Mouse (Mus musculus) kidney, adult 18-20 months (tissue): Measurements from ENCODE around the gene Diras1.
"Not testable (repeated sequence)": the region's sequence is repeated elsewhere in the genome, so short reads cannot be mapped to it uniquely, and the experiment has no call there.

Source experiments
- DNase-seq: peaks from one replicate; pipeline ENCODE4 v3.0.0; 2021

Diras1 gene

DNA sequence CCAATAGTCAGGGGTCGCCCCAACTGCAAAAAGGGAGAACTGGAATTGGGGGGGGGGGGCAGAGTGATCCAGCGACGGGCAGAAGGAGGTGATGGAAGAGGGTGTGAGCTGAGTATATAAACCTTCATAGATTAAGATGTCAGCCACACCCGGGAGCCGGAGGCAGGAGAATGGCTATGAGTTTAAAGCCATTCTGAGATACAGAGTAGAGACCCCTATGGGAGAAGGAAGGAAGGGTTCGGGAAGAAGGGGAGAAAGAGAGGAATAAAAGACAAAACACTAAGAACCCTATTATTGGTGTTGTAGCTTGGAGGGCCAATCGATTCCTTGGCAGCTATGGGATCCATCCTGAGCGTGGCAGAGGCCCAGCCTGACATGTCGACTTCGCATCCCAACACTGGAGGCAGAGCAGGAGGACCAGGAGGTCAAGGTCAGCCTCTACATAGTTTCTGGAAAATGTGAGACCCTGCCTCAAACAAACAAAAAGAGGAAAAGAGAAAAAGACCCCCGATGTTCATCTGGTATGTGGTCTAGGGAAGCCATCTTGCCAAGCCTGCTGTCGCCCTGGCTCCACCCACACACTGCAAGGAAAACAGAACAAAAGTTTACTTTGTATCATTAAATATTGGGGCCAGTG lies at the start of gene Diras1:
Diras1 (minus strand) TSS at position 24 of the 637 bp plus-strand sequence.
- DNase-seq, result no peak

DNA sequence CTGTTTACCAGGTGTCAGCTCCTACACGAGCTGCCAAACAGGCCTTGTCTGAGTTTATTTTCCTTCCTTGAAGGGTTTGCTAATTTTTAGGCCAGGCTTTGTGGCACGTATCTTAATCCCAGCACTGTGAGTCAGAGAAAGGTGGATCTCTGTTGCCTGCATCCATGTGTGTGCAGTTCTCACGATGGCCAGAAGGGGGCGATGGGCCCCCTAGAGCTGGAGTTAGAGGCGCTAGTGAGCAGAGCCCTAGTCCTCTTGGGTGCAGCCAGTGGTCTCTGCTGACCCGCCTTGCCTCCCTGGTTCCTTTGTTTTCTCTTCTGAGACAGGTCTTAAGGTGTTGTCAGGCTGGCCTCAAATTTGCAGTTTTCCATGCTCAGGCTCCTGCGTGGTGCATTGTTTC lies 48.0 kb upstream of the Diras1 start:
- DNase-seq, result no peak

DNA sequence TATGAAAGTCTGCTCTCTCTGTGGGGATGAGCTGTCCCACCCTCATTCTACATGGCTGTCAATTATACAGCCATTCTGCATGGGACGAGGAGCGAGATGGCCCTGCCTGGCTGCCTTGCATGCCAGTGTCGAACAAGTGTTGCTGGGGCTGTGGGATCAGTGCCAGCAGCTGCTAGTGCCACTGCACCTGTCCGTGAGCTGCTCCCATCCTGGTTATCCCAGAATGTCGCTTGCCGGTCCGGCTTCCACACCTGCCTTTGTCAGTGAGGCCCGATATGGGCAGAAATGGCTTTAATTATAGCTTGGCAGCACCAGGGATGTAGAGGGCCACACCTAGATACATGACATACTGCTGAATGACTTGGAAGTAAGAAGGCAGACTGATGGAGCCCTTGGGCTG lies 46.8 kb upstream of the Diras1 start:
- no peak for DNase-seq

DNA sequence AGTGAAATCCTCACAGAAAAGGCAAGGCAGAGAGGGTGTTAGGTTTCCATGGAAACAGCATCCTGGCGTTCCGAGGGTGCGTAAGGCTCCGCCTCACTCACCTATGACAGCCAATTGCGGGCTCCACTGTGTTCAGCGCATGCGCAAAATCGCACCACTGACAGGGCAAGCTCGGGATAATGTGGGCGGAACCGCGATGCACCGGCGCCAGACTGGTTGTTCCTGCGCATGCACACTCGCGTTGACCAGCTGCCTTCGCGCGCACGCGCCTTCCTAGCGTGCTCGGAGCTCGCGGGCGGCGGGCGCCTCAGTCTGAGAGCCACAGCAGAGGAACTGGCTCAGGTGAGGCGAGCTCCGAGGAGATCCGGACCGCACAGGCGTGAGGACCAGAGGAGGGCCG lies 44.4 kb upstream of the Diras1 start, which contains the start of gene Thop1:
Thop1 (plus strand) TSS at position 200 of the 400 bp plus-strand sequence.
- peak; percentile 96 for DNase-seq

DNA sequence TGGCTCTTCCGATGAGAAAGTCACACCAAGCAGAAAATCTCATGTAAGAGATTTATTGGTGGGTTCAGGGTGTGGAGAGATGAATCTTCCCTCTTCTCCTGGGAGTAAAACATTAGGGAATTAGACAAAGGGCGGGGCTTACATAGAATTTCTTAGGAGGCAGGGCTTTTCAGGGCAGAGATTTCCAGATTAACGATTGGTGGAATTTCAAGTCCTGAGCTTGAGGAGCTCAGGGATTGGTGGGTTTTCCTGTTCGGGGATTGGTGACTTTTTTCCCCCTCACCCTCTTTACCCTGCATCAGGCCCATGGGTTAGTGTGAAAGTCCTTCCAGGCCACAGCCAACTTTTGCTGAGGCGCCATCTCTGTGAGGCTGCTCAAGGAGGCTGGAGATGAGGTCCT lies 43.2 kb upstream of the Diras1 start:
- no peak for DNase-seq

DNA sequence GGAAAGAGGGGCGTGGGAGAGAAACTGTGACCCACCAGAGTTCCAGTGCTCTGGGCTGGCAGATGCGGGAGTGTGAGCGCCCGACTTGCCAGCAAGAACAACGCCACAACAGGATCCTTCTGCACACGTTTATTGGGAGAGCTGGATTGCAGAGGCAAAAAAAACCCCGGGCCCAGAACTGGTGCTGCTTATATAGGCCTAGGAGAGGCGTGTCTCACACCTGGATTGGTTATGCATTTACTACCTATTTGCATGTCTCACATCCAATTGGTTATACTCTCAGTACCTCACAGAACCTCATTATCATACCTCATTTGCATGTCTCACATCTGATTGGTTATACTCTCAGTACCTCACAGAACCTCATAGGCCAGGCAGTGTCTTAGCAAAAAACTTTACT lies 39.1 kb upstream of the Diras1 start:
- DNase-seq, result not testable (repeated sequence)

DNA sequence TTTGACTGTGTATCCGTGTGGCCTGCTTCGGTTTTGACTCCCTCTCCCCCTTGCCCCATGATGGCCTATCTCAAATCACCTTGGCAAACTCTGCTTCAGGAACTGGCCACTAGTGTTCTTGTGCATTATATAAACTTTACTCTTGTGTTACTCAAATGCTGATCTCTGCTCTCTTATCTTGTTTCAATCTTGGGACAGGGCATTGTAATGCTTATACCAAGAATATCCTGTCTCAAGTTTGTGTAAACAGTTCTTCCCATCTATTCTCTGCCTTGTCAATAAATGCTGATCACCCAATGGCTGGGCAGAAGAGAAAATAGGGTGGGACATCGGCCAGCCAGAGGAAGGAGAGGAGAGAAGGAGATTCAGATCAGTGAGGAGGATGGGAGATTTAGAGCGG lies 37.2 kb upstream of the Diras1 start:
- DNase-seq, result no peak

DNA sequence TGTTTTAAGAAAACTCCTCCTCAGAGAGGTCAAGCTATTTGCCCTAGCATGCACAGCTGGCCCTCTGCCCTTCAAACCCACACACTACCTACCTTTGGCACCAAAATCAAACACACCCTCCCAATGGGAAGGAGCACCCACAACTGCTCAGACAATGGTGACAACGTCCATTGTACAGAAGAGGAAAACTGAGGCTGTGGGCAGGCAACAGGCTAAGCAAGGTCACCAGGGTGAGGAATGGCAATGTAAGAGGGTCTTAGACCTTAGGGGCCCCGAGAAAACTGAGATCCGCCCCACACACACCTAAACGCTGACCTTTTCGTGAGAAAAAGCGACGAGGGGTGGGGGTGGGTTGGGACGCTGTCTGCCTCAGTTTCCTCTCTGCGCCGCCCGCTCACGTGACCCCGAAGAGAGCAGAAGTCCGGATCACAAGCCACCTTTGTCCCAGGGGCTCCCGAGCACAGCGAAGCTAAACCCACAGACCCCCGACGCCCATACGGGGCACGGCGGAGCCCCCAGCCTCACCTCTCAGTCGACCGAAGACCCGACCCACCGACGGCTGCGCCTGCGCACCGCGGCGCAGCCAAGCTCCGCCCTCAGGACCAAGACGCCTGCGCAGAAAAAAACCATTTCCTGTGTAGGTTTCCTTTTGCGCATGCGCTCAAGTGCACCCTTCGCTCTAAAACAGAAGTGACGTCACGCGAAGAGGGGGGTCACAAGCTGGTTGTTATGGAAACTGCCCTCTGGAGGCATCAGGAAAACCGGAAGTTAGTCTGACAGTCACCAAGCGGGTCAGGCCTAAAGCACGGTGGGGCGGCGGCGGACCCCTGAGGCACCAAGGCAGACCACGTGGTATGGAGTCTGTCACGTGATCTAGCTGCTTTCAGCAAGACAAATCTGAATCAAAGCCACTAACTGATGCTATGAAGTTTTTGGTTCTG lies 34.4 kb upstream of the Diras1 start, which contains the start of gene Sgta:
Sgta (minus strand) TSS at position 579 of the 941 bp plus-strand sequence.
- DNase-seq, result peak; percentile 100

DNA sequence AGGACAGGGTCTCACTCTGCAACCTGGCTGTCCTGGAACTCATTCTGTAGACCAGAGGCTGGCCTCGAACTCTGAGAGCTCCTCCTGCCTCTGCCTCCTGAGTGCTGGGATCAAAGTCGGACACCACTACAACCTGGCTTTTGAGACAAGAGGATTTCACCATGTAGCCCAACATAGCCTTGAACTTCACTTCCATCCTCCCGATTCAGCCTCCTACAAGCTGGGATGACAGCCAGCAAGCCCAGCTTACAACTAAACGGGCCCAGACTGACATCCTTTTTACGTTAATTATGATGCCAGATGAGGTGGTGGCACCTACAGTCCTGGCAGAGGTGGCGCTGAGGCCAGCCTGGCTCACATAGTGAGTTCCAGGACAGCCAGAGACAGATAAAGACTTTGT lies 33.4 kb upstream of the Diras1 start:
- no peak for DNase-seq

DNA sequence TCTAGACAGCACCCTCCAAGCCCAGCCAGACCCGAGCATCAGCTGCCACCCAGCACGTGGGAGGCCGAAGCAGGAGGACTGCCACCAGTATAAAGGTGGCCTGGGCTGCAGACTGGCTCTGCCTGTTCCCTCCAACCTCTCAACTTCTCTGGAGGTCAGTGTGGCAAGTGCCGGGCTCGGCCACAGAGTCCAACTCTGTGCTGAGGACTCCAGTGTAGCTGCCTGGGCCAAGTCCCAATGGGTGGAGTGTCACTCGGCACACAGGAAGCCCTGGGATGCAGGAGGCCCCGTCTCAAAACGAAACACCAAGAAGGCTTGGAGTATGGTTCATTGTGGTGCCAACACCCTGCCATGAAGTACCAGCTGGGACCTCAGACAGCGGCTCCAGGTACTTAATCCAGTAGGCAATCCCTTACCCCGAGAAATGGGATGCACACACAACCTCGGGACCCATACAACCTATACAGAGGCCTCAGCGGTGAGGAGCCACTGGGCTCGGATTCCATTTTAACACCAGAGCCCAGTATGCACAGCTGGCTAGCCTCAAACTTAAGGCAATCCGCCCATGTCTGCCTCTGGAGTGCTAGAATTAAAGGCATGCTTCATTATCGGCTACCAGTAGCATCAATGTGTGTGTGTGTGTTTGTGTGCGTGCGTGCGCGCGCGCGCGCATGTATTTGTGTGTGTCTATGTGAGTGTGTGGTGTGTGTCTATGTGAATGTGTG lies 32.1 kb upstream of the Diras1 start:
- DNase-seq, result no peak

DNA sequence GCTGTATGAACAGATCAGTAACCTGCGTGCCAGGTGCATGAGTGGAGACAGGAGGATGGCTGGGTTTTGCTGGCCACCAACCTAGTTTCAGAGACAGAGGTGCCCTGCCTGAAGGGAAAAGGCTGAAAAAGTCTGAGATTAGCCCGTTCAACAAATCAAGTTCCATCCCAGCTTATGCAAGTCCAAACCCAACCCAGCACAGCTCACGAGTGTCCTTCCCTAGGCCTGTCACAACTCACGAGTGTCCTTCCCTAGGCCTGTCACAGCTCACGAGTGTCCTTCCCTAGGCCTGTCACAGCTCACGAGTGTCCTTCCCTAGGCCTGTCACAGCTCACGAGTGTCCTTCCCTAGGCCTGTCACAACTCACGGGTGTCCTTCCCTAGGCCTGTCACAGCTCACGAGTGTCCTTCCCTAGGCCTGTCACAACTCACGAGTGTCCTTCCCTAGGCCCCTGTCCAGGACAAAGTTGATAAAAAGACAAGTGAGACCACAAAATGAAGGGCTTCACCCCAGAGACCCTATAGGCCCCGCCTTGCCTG lies 30.4 kb upstream of the Diras1 start:
- not testable (repeated sequence) for DNase-seq

DNA sequence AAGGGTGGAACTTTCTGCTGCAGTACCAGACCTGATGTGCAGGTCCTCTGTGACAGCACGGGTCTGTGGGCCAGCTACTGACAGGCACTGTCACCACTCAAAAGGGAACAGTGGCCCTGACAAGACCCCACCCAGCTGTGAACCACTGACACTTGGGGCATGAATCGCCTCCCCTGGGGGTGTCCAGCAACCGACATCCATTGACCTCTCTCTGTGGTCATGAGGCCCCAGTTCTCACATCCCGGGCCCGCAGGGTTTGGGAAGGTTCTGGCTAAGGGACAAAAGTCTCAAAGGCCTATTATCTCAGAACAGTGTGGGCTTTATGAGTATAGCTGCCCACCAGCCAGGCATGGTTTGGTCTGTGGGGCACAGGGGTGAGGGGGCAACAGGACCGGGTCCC lies 29.7 kb upstream of the Diras1 start:
- no peak for DNase-seq

DNA sequence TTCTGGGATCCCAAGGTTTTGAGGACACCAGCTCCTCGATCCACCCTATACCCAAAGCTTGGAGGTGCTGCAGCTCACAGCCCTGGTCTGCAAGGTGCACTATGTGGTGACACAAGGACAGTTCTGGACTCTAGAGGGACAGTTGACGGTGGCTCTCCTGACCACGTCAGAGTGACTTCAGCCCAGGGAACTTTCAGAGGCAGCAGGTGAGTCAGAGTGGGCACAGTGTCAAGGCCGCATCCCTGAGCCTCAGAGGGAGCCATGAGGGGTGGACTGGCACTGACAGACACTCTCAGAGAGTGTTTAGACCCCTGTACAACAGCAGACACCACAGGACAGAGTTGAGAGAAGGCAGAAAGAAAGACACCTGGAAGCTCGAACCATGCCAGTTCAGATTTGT lies 27.1 kb upstream of the Diras1 start:
- no peak for DNase-seq

DNA sequence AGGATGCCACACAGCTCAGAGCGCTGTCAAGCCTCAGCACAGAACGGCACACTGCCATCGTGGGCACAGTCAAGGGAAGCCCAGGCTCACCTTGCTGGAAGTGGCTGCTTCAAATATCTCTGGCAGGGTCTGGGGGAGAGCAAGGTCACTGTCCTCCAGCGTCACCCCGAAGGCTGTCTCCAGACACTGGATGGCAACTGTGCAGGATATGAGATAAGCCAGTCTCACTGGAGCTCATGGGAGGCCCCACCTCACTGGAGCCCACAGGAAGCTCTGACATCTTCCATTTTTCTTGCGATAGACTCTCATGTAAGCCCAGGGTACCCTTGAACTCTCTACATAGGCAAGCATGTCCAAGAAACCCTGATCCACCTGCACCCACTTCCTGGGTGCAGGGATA lies 25.7 kb upstream of the Diras1 start:
- no peak for DNase-seq

DNA sequence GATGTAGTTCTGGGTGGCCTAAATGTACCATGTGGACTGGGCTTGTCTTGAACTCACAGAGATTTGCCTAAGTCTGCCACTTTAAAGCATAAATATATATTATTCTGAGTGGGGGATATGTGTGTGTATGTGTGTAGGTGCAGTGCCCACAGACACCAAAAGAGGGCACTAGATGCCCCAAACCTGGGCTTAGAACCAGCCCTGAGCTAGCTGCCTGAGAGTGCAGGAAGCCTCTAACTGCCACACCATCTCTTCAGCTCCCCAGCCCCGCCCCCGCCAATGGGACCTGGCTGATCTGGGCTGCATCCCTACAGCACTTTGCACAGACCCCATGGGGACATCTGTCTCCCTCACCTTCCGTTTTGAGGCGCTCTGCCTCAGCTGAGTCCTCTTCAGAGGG lies 25.2 kb upstream of the Diras1 start:
- peak; percentile 28 for DNase-seq

DNA sequence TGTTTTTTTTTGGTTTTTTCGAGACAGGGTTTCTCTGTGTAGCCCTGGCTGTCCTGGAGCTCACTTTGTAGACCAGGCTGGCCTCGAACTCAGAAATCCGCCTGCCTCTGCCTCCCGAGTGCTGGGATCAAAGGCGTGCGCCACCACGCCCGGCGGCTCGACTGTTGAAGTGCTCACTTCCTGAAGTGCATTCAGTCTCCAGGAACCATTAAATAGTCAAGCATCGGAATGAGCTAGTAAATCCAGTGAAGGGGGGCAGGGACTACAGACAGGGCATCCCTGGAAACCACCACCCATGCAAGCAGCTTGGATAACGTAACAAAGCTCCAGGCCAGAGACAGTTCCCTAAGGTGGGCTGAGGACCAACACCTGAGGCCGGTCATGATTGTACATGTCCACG lies 19.8 kb upstream of the Diras1 start:
- DNase-seq, result not testable (repeated sequence)

DNA sequence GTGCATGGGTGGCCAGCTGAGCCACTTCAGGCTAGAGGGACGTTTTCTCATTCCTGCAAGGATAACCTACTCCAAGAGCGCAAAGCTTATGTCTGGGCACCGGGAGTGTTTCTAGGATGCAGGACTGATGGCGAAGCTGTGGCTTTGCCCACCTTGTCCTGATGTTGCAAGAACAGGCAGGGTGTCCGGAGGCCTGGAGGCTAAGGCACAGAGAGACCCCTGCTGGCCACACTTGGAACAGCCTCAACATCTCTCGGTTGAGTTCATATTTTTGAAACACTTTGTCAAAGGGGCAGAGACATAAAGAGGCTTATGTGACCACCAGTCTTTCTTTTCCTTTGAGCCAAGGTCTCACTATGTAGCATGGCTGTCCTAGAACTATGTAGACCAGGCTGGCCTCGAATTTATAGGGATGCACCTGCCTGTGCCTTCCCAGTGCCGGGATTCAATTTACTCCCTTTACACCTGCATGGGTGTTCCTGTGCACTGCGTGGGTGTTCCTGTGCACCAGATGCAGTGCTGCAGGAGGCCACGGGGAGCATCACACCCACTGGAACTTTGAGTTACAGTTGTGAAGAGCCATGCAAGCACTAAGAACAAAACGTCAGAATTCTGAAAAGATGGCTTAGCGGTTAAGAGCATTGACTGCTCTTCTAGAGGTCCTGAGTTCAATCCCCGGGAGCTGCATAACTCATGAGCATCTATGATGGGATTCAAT lies 16.2 kb upstream of the Diras1 start:
- DNase-seq, result peak; percentile 74

DNA sequence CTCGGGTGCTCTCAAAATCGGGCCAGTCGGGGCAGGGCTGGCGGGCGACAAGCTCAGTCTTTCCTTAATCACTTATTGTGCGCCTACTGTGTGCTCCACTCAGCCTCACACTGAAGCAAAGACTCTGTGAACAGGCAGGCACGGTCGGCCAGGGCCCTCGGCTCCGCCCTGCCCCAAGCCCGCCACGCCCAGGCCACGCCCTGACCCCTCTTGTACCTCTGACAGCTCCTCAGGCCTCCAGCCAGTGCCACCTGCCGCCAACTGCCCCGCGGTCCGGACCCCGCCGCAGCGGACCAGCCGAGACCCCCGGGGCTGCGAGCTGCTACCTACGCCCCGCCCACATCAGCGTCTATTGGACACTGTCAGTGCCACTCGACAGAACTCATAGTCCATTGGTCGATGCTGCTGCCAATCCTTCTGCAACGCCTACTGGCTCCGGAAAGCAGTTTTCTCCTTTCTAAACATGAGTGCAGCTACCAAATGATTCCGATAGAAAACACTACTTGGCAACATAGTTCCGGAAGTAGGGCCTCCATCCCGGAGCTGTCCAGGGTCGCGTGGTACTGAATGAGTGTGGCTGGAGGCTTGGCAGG lies 11.6 kb upstream of the Diras1 start, which contains the start of gene Slc39a3:
Slc39a3 (minus strand) TSS at position 439 of the 593 bp plus-strand sequence.
- DNase-seq, result peak; percentile 100

DNA sequence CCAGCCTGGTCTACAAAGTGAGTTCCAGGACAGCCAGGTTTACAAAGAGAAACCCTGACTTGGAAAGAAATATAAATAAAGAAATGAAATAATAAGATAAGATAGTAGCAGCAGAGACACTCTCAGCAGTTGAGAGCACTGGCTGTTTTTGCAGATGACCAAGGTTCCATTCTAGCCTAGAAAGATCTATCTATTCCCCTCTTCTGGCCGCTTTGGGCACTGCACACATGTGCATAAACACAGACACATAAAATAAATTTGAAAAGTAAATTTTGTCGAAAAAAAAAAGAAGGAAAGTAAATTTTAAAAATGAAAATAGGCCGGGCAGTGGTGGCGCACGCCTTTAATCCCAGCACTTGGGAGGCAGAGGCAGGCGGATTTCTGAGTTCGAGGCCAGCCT lies 10.8 kb upstream of the Diras1 start:
- DNase-seq, result peak; percentile 17

DNA sequence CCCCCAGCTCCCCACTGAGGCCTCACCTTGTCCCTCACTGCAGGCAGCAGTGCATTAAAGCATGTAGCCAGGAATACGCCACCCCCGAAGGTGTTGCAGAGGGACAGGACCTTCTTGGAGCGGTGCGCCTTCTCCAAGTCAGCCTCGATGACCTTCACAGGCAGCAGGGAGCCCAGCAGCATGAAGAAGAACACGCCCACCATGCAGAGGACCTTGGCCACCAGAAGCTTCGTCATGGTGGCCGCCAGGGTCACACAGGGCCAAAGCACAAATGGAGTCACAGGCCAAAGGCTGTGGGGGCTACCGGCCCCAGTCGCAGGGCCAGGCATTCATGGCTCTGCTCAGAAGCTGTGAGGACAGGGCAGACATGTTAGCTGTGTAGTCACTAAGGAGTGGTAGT lies 8.1 kb upstream of the Diras1 start:
- no peak for DNase-seq

DNA sequence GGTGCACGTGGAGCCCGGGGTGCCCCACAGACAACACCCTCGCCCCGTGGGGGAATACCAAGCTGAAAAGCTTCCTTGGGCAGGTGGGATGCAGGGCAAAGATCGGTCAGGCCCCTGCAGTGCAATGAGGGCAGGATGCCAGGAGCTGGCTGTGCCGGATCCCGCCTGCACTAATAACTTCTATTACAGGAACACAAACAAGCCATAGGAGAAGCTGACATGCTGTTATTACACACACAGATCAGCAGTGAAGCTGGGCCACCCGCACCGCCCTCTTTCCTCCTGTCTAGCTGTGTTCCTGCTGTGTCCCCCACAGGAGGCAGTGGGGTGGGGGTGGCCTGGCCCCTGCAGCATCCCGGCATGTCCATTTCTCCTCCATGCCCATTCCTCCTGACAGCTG lies 3.6 kb upstream of the Diras1 start:
- DNase-seq, result no peak

DNA sequence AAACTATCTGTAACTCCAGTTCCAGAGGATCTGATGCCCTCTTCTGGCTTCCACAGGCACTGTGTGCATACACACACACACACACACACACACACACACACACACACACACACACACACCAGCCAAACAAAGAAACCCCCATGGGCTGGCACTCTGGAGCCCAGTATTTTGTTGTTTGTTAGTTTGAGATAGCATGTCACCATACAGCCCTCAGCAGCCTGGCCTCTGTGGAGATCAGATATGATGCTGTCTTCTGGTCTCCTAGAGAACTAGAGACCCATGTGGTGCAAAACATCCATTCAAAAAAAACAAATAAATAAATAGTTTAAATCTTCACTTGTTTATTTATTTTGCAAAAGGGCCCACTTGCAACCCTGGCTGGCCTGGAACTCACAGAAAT lies 2.8 kb upstream of the Diras1 start:
- DNase-seq, result no peak
